Mouse (Mus musculus) CH12.LX (cell line): ENCODE data around the gene Ttc4.

Experiments used
- CTCF ChIP-seq, 2 experiments: IDR thresholded peaks in 1 of 2; conservative IDR thresholded peaks in 1 of 2; 2 replicates each; pipeline ENCODE4 v1.5.1; 2011 to 2012; ENCODE audit warnings: low read depth in 2 of 2, low read length in 2 of 2, improper control_type of control experiment in 1 of 2, inconsistent platforms in 1 of 2, mild to moderate bottlenecking in 1 of 2, moderate library complexity in 1 of 2
- EP300 ChIP-seq: IDR thresholded peaks from 2 replicates; pipeline ENCODE4 v1.6.1; 2011; ENCODE audit warnings: low read length, improper control_type of control experiment
- HCFC1 ChIP-seq: IDR thresholded peaks from 2 replicates; pipeline ENCODE4 v1.6.1; 2012; ENCODE audit warnings: low read depth, mild to moderate bottlenecking, inconsistent platforms, low read length, improper control_type of control experiment
- MAX ChIP-seq: IDR thresholded peaks from 2 replicates; pipeline ENCODE4 v1.6.1; 2011; ENCODE audit warnings: low read length, improper control_type of control experiment
- MAZ ChIP-seq: IDR thresholded peaks from 2 replicates; pipeline ENCODE4 v1.6.1; 2012; ENCODE audit warnings: low read depth, mild to moderate bottlenecking, inconsistent platforms, low read length, improper control_type of control experiment, moderate library complexity
- POLR2AphosphoS2 ChIP-seq: IDR thresholded peaks from 2 replicates; pipeline ENCODE4 v1.6.1; 2011; ENCODE audit warnings: low read depth, low read length, improper control_type of control experiment
- RAD21 ChIP-seq: IDR thresholded peaks from 2 replicates; pipeline ENCODE4 v1.6.1; 2011; ENCODE audit warnings: low read depth, mild to moderate bottlenecking, low read length, improper control_type of control experiment, moderate library complexity
- TCF12 ChIP-seq: IDR thresholded peaks from 2 replicates; pipeline ENCODE4 v1.6.1; 2014; ENCODE audit warnings: low read depth, mild to moderate bottlenecking, inconsistent platforms, low read length, improper control_type of control experiment
- USF1 ChIP-seq: IDR thresholded peaks from 2 replicates; pipeline ENCODE4 v1.6.1; 2014; ENCODE audit warnings: low read depth, mild to moderate bottlenecking, inconsistent platforms, low read length, improper control_type of control experiment

DNA sequence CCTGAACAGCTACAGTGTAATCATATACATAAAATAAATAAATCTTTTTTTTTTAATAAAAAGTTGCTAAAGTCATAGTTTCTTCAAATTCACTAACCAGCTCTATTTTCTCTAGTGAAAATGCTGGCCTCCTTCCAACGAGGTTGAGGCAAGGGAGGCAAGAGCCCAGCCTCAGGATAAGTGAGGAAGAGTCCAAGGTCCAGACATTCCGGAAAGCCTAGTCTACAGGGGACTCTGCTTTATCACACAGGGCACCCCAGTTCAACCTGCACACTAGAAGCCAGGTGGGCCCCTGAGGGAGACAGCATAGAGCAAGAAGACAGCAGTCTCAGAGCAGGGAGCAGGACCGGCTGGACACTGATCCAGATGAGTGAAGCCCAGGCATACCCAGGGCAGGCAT is 57.3 kb downstream of the Ttc4 start:
- TF ChIP-seq CTCF (conservative IDR thresholded peaks at IDR 0.05 in 1 of 2, IDR thresholded peaks at IDR 0.05 in 1 of 2; ENCODE audit: low read depth in 2 of 2, low read length in 2 of 2) = no peak
- no peak for TF ChIP-seq USF1
- TF ChIP-seq MAZ = no peak
- no peak for TF ChIP-seq HCFC1
- no peak for TF ChIP-seq EP300
- no peak for TF ChIP-seq POLR2AphosphoS2
- TF ChIP-seq MAX = no peak
- no peak for TF ChIP-seq TCF12
- no peak for TF ChIP-seq RAD21
